Comparison of ENCODE assay signal across 8 mouse cellular contexts in the genomic region with DNA sequence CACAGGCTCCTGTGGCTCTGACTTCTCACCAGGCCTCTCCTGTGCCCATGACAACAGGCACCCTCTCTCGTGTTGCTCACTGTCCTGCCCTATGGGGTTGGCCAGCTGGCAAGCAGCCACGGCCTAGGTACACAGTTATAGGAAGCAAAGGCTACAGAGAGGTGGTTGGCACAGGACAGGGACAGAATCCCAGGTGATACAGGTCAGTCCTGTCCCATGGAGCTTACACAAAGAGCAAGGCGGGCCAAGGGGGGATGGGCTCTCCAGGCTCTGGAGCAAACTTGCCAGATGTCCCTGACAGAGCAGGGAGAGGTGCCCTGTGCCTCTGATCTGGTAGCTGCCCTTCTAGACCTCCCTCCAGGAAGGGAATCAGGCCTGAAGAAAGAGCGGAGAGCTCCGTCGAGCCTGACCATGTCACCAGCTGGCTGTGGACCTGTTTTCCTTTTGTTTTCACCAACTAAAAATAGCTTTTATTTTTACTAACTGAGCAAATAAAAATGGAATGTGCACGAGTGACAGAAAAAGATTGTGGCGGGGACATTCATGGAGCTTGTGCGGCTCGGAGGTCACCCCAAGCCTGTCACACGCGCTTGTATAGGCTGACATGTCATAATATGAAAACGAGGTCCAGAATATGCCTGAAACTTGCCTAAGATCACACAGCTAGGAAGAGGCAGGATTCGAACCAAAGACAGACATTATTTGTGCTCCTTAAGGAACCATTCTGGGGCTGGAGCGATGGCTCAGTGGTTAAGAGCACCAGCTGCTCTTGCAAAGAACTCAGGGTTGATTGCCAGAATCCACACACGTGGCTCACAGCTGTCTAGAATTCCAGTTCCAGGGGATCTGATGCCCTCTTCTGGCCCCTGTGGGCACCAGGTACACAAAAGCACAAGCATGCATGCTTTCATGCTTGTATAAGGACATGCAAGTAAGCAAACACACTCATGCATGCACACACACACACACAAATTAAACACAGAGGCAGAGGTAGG. TPM values are rescaled to one million over a fixed set of nuclear protein-coding genes. Genes with fewer than 3 reads are reported as not detected.
DNase-seq lines count a peak whose midpoint lies in the region; ATAC-seq and TF ChIP-seq lines count a peak whose summit lies in the region.

No protein-coding gene starts in this region.

- 69% methylated on average over 16 of the region's 16 CpGs for WGBS in forebrain, embryonic 13.5 days
- 61% methylated on average over 16 of the region's 16 CpGs for WGBS in hindbrain, embryonic 15.5 days
- 8% methylated on average over 16 of the region's 16 CpGs for WGBS in liver, adult 2 months
- WGBS in neural tube, embryonic 14.5 days: 70% methylated on average over 16 of the region's 16 CpGs

- H3K27ac ChIP-seq in forebrain, embryonic 13.5 days: peak overlapping the region; percentile 20; the same call in 1 of the 2 replicates
- peak overlapping the region; percentile 30; the same call in 1 of the 2 replicates for H3K27ac ChIP-seq in hindbrain, embryonic 15.5 days (replicated peaks)
- H3K27ac ChIP-seq in liver, adult 2 months (replicated peaks; ENCODE audit: insufficient read depth, low read depth, low read length): peak overlapping the region; percentile 99
- H3K27ac ChIP-seq in neural tube, embryonic 14.5 days (ENCODE audit: low read depth, low read length): peak overlapping the region; percentile 44

- no peak overlapping the region for H3K4me2 ChIP-seq in forebrain, embryonic 13.5 days
- no peak overlapping the region for H3K4me2 ChIP-seq in hindbrain, embryonic 15.5 days
- no peak overlapping the region for H3K4me2 ChIP-seq in neural tube, embryonic 14.5 days (ENCODE audit: low read depth, low read length)

- peaks cover 27% of the 10 kb centered on the region for H3K36me3 ChIP-seq in forebrain, embryonic 13.5 days (ENCODE audit: poor library complexity, severe bottlenecking)
- H3K36me3 ChIP-seq in hindbrain, embryonic 15.5 days: peaks cover 6% of the 10 kb centered on the region
- H3K36me3 ChIP-seq in liver, adult 2 months (ENCODE audit: control insufficient read depth, insufficient read depth, low read length): no peaks in the 10 kb centered on the region
- H3K36me3 ChIP-seq in neural tube, embryonic 14.5 days (ENCODE audit: control insufficient read depth, insufficient read depth, low read length): no peaks in the 10 kb centered on the region

- no peak overlapping the region for H3K9ac ChIP-seq in forebrain, embryonic 13.5 days
- no peak overlapping the region for H3K9ac ChIP-seq in hindbrain, embryonic 15.5 days
- peak overlapping the region; percentile 0; the same call in 1 of the 2 replicates for H3K9ac ChIP-seq in liver, adult 2 months (ENCODE audit: low read depth, low read length)
- no peak overlapping the region for H3K9ac ChIP-seq in neural tube, embryonic 14.5 days (replicated peaks; ENCODE audit: low read depth, low read length)

- no peaks in the 10 kb centered on the region for H3K9me3 ChIP-seq in forebrain, embryonic 13.5 days (replicated peaks)
- no peaks in the 10 kb centered on the region for H3K9me3 ChIP-seq in hindbrain, embryonic 15.5 days
- no peaks in the 10 kb centered on the region for H3K9me3 ChIP-seq in neural tube, embryonic 14.5 days (ENCODE audit: control insufficient read depth, low read length)

- peak; percentile 73 for DNase-seq in 416B (ENCODE audit: low read depth)
- peak; percentile 64 for DNase-seq in adrenal gland, postnatal 14 days
- peak; percentile 100 for DNase-seq in liver, adult 2 months (ENCODE audit: extremely low read depth, low read depth, low spot score)
- no peak for DNase-seq in layer of hippocampus, adult 11-12 months (ENCODE audit: low spot score)
- DNase-seq in layer of hippocampus, adult 9-10 months (ENCODE audit: low spot score): no peak

- no peaks in the 10 kb centered on the region for H3K27me3 ChIP-seq in forebrain, embryonic 13.5 days
- no peaks in the 10 kb centered on the region for H3K27me3 ChIP-seq in hindbrain, embryonic 15.5 days
- H3K27me3 ChIP-seq in liver, adult 2 months (ENCODE audit: control insufficient read depth, insufficient read depth, low read length): no peaks in the 10 kb centered on the region
- H3K27me3 ChIP-seq in neural tube, embryonic 14.5 days (ENCODE audit: control insufficient read depth, insufficient read depth, low read length): no peaks in the 10 kb centered on the region

- H3K4me3 ChIP-seq in forebrain, embryonic 13.5 days: no peak overlapping the region
- no peak overlapping the region for H3K4me3 ChIP-seq in hindbrain, embryonic 15.5 days
- no peak overlapping the region for H3K4me3 ChIP-seq in liver, adult 2 months (ENCODE audit: insufficient read depth, low read depth, low read length)
- H3K4me3 ChIP-seq in neural tube, embryonic 14.5 days (ENCODE audit: low read depth, low read length): no peak overlapping the region

- TF ChIP-seq CTCF in liver, adult 2 months (IDR thresholded peaks at IDR 0.05; ENCODE audit: low read depth, low read length): peak; percentile 74

- H3K4me1 ChIP-seq in forebrain, embryonic 13.5 days: peaks cover 23% of the 10 kb centered on the region
- peaks cover 24% of the 10 kb centered on the region for H3K4me1 ChIP-seq in hindbrain, embryonic 15.5 days (replicated peaks)
- H3K4me1 ChIP-seq in liver, adult 2 months (ENCODE audit: control insufficient read depth, insufficient read depth, low read length): peaks cover 14% of the 10 kb centered on the region
- peaks cover 11% of the 10 kb centered on the region; the same call in 1 of the 2 replicates for H3K4me1 ChIP-seq in neural tube, embryonic 14.5 days (ENCODE audit: control insufficient read depth, insufficient read depth, low read length)

- TF ChIP-seq POLR2A in liver, adult 2 months (IDR thresholded peaks at IDR 0.05; ENCODE audit: extremely low read depth, insufficient read depth, low read length): no peak

- ATAC-seq in forebrain, embryonic 13.5 days: no peak
- ATAC-seq in hindbrain, embryonic 15.5 days (ENCODE audit: low FRiP score, low read depth): no peak
- peak; percentile 19; the same call in 1 of the 2 replicates for ATAC-seq in neural tube, embryonic 14.5 days (ENCODE audit: low read depth)

- H3K79me2 ChIP-seq in liver, adult 2 months (ENCODE audit: control insufficient read depth, insufficient read depth, low read length): peaks cover 11% of the 10 kb centered on the region; the same call in 1 of the 2 replicates

RNA-seq across cellular contexts. Expression of a gene that starts 48.1 kb away (rescaled TPM):
- 13.1 and 15.3 TPM in 2 replicates for total RNA-seq in adrenal gland, postnatal 14 days (2021)
- 20.2 and 22.0 TPM in 2 replicates for polyA plus RNA-seq in forebrain, embryonic 13.5 days (2015; fragmentation: Nextera tagmentation; extraction: Ambion mirVana)
- polyA plus RNA-seq in hindbrain, embryonic 15.5 days (2015; fragmentation: Nextera tagmentation; extraction: Ambion mirVana): 26.2 and 28.2 TPM in 2 replicates
- 17.7 and 25.5 TPM in 2 replicates for total RNA-seq in liver, adult 2 months (2014; rRNA removed)
- 54.4 and 69.9 TPM in 2 replicates for polyA plus RNA-seq in liver, adult 2 months (2012; rRNA removed)
- 18.8 and 24.4 TPM in 2 replicates for polyA plus RNA-seq in neural tube, embryonic 14.5 days (2014; fragmentation: Nextera tagmentation; extraction: Ambion mirVana)

Comparison
In these comparisons a context has a peak if more than half of its experiments do, and no peak if none do; other contexts are left out.
1. DNase-seq: peak in 416B (single experiment), adrenal gland, postnatal 14 days (single experiment) and liver, adult 2 months (single experiment); none in layer of hippocampus, adult 11-12 months (single experiment) and layer of hippocampus, adult 9-10 months (single experiment).
2. H3K27ac ChIP-seq: peak in every context shown above with its lines; median percentile 99 in liver, adult 2 months; 44 in neural tube, embryonic 14.5 days; 30 in hindbrain, embryonic 15.5 days; 20 in forebrain, embryonic 13.5 days.